Mouse (Mus musculus): ENCODE measurements around the gene Epha1. TPM values are rescaled to one million over a fixed set of nuclear protein-coding genes. Genes with fewer than 3 reads are reported as not detected.

Gene Epha1
- polyA plus RNA-seq, 1 experiment from 2014 or later = 0.27 TPM

- ChIA-PET POLR2A (no interaction called here), CTCF (interaction anchor here (1.1 to 1.9 kb wide), 5 partner anchors 8 to 278 kb away, joined by 3 to 10 read pairs (median 4); partner anchors contain the start of gene Fam131b)
- DNase-seq (ENCODE audit: low read depth, low spot score) (no peak), ATAC-seq (no peak)
- no peaks in the 10 kb centered on the region for H3K27me3 ChIP-seq
- no peak for TF ChIP-seq CTCF (IDR thresholded peaks at IDR 0.05)
- in situ Hi-C loops (cut with MboI; ENCODE audit: low pct_unique_long_range_greater_than_20kb) = no loop called here
Measured at GRCm38 (mm10) chr6:42309816-42310378, 63.2 kb downstream of the Epha1 start.

Other genes starting within 250 kb of the Epha1 start
- gene Tas2r139, start 232.3 kb downstream of the Epha1 start, polyA plus RNA-seq (2021) = not detected
- not detected for gene Tas2r144, start 157.9 kb downstream of the Epha1 start, polyA plus RNA-seq (2021)
- gene Gstk1, start 127.3 kb downstream of the Epha1 start, polyA plus RNA-seq (2021) = 52.2 TPM
- gene Tmem139, start 111.3 kb downstream of the Epha1 start, polyA plus RNA-seq (2021) = 0.12 TPM
- 19.8 TPM for gene Casp2, start 108.3 kb downstream of the Epha1 start, polyA plus RNA-seq (2021)
- gene Clcn1, start 86.6 kb downstream of the Epha1 start, polyA plus RNA-seq (2021) = 0.21 TPM
- 0.89 TPM for gene Fam131b, start 48.6 kb downstream of the Epha1 start, polyA plus RNA-seq (2021)
- gene Zyx, start 23.6 kb downstream of the Epha1 start, polyA plus RNA-seq (2021) = 336 TPM
- not detected for gene Tas2r143, start 27.0 kb upstream of the Epha1 start, polyA plus RNA-seq (2021)
- not detected for gene Tas2r135, start 32.2 kb upstream of the Epha1 start, polyA plus RNA-seq (2021)
- gene Tas2r126, start 61.3 kb upstream of the Epha1 start, polyA plus RNA-seq (2021) = not detected
- gene Olfr458, start 91.9 kb upstream of the Epha1 start, polyA plus RNA-seq (2021) = not detected
- not detected for gene Olfr457, start 103.1 kb upstream of the Epha1 start, polyA plus RNA-seq (2021)
- gene Olfr456, start 113.9 kb upstream of the Epha1 start, polyA plus RNA-seq (2021) = not detected
- not detected for gene Olfr455, start 174.3 kb upstream of the Epha1 start, polyA plus RNA-seq (2021)
- not detected for gene Tcaf3, start 224.4 kb upstream of the Epha1 start, polyA plus RNA-seq (2021)

Data from Patski (cell line).